Mouse (Mus musculus): ENCODE results near the gene Cntfr. TPM values are rescaled to one million over a fixed set of nuclear protein-coding genes. Genes with fewer than 3 reads are reported as not detected.
"Not testable (repeated sequence)": the region's sequence is repeated elsewhere in the genome, so short reads cannot be mapped to it uniquely, and the experiment has no call there.

Gene Cntfr
- not detected in 2 replicates for total RNA-seq (2014; fragmentation: Nextera tagmentation)
- 0.33 TPM in 1 of 2 replicates, not detected in the other for total RNA-seq (2017)
- polyA plus RNA-seq (2012), result 1.7 and 2.2 TPM in 2 replicates

- not testable (repeated sequence) for DNase-seq (ENCODE audit: low spot score); H3K9me3 ChIP-seq (replicated peaks); ATAC-seq (ENCODE audit: extremely low read depth, insufficient number of reproducible peaks, low FRiP score, poor library complexity, severe bottlenecking); H3K4me1 ChIP-seq (ENCODE audit: insufficient read depth, low read depth, low read length); H3K4me3 ChIP-seq (ENCODE audit: low read depth, low read length); H3K27me3 ChIP-seq (ENCODE audit: insufficient read depth, low read length); H3K36me3 ChIP-seq (replicated peaks)
Measured at GRCm38 (mm10) chr4:41696930-41697841, at the start of gene Cntfr. Gene Cntfr (minus strand): TSS chr4:41697089.

DNA sequence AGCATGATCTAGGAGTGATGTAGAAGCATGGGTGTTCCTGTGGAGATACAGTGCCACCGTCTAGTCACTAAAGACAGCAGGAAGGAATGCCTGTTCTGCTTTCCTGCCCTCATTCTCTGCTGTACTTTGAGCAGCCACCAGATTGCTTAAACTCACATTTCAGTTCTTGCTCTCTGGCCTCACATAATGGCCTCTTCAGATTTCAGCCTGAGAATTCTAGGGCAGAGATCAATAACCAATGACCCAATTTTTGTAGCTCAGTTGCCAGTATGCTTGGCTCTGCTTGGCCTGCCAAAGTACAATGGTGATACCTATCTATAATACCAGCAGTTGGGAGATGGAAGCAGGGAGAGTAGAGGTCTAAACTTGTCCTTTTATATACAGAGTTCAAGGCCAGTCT is 48.1 kb upstream of the Cntfr start:
- peaks cover 22% of the 10 kb centered on the region for H3K27me3 ChIP-seq (ENCODE audit: insufficient read depth, low read length)
- peaks cover 14% of the 10 kb centered on the region for H3K4me1 ChIP-seq (ENCODE audit: insufficient read depth, low read depth, low read length)
- peaks cover 20% of the 10 kb centered on the region for H3K9me3 ChIP-seq (replicated peaks)
- no peak for TF ChIP-seq GATA2 (IDR thresholded peaks at IDR 0.05; ENCODE audit: borderline replicate concordance, low read depth, low read length)
- TF ChIP-seq TAL1 (conservative IDR thresholded peaks at IDR 0.05; ENCODE audit: low read depth, low read length), result no peak
- no peak for TF ChIP-seq POLR2AphosphoS5 (IDR thresholded peaks at IDR 0.05; ENCODE audit: insufficient replicate concordance, low read depth, low read length)
- TF ChIP-seq GATA1 (IDR thresholded peaks at IDR 0.05; ENCODE audit: borderline replicate concordance, low read length), result no peak
- no peak for TF ChIP-seq CTCF (IDR thresholded peaks at IDR 0.05; ENCODE audit: low read depth, low read length)
- ATAC-seq (ENCODE audit: extremely low read depth, insufficient number of reproducible peaks, low FRiP score, poor library complexity, severe bottlenecking), result no peak
- no peaks in the 10 kb centered on the region for H3K36me3 ChIP-seq (replicated peaks)
- no peak overlapping the region for H3K4me3 ChIP-seq (ENCODE audit: low read depth, low read length)
- no peak for DNase-seq (ENCODE audit: low spot score)

DNA sequence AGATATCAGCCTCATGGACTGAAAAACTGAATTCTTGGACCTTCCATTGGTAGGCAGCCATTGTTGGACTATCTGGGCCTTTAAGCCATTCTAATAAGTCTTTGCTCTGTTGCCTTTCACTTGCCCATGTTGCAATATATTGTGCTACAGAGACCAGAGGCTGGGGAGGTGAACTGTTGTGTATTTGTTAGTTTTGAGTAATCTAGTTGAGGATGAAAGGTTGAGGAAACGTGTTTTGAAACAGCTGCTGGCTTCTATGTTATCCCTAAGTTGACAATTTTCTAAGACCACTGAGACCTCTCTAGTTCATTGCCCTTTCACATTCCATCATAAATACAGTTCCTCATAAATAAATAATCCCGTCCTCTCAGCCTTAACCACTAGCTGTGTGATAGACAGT is 47.2 kb upstream of the Cntfr start:
- TF ChIP-seq GATA2 (IDR thresholded peaks at IDR 0.05; ENCODE audit: borderline replicate concordance, low read depth, low read length), result no peak
- no peak for TF ChIP-seq GATA1 (IDR thresholded peaks at IDR 0.05; ENCODE audit: borderline replicate concordance, low read length)
- TF ChIP-seq POLR2AphosphoS5 (IDR thresholded peaks at IDR 0.05; ENCODE audit: insufficient replicate concordance, low read depth, low read length), result no peak
- TF ChIP-seq TAL1 (conservative IDR thresholded peaks at IDR 0.05; ENCODE audit: low read depth, low read length), result no peak
- TF ChIP-seq CTCF (IDR thresholded peaks at IDR 0.05; ENCODE audit: low read depth, low read length), result no peak
- no peak overlapping the region for H3K4me3 ChIP-seq (ENCODE audit: low read depth, low read length)
- peaks cover 8% of the 10 kb centered on the region for H3K36me3 ChIP-seq (replicated peaks)
- no peak for DNase-seq (ENCODE audit: low spot score)
- no peak for ATAC-seq (ENCODE audit: extremely low read depth, insufficient number of reproducible peaks, low FRiP score, poor library complexity, severe bottlenecking)
- peaks cover 20% of the 10 kb centered on the region for H3K9me3 ChIP-seq (replicated peaks)
- H3K4me1 ChIP-seq (ENCODE audit: insufficient read depth, low read depth, low read length), result peaks cover 23% of the 10 kb centered on the region
- peaks cover 20% of the 10 kb centered on the region for H3K27me3 ChIP-seq (ENCODE audit: insufficient read depth, low read length)

GRCm38 (mm10) chr4:41741158-41741560 is 44.3 kb upstream of the Cntfr start:
- ATAC-seq (ENCODE audit: extremely low read depth, insufficient number of reproducible peaks, low FRiP score, poor library complexity, severe bottlenecking), result peak; percentile 89
- TF ChIP-seq GATA2 (IDR thresholded peaks at IDR 0.05; ENCODE audit: borderline replicate concordance, low read depth, low read length) (no peak), GATA1 (IDR thresholded peaks at IDR 0.05; ENCODE audit: borderline replicate concordance, low read length) (no peak), TAL1 (conservative IDR thresholded peaks at IDR 0.05; ENCODE audit: low read depth, low read length) (no peak), CTCF (IDR thresholded peaks at IDR 0.05; ENCODE audit: low read depth, low read length) (no peak), POLR2AphosphoS5 (IDR thresholded peaks at IDR 0.05; ENCODE audit: insufficient replicate concordance, low read depth, low read length) (no peak)

GRCm38 (mm10) chr4:41740380-41741157 is 43.7 kb upstream of the Cntfr start:
- Histone ChIP-seq H3K27me3 (ENCODE audit: insufficient read depth, low read length) (peaks cover 13% of the 10 kb centered on the region), H3K9me3 (replicated peaks) (no peaks in the 10 kb centered on the region; the same call in 1 of the 2 replicates), H3K36me3 (replicated peaks) (peaks cover 24% of the 10 kb centered on the region), H3K4me3 (ENCODE audit: low read depth, low read length) (peak overlapping the region; percentile 89), H3K4me1 (ENCODE audit: insufficient read depth, low read depth, low read length) (peaks cover 38% of the 10 kb centered on the region)
- DNase-seq (ENCODE audit: low spot score), result peak; percentile 67
- ATAC-seq (ENCODE audit: extremely low read depth, insufficient number of reproducible peaks, low FRiP score, poor library complexity, severe bottlenecking), result 0 out of 2 replicates have a peak, but pooled peaks have one; percentile 17
- no peak for TF ChIP-seq TAL1 (conservative IDR thresholded peaks at IDR 0.05; ENCODE audit: low read depth, low read length)
- TF ChIP-seq GATA1 (IDR thresholded peaks at IDR 0.05; ENCODE audit: borderline replicate concordance, low read length), result no peak
- no peak for TF ChIP-seq CTCF (IDR thresholded peaks at IDR 0.05; ENCODE audit: low read depth, low read length)
- TF ChIP-seq GATA2 (IDR thresholded peaks at IDR 0.05; ENCODE audit: borderline replicate concordance, low read depth, low read length), result no peak
- no peak for TF ChIP-seq POLR2AphosphoS5 (IDR thresholded peaks at IDR 0.05; ENCODE audit: insufficient replicate concordance, low read depth, low read length)

More at GRCm38 (mm10) chr4:41741158-41741560, 44.3 kb upstream of the Cntfr start:
- peak; percentile 90 for DNase-seq (ENCODE audit: low spot score)
- H3K4me1 ChIP-seq (ENCODE audit: insufficient read depth, low read depth, low read length), result peaks cover 38% of the 10 kb centered on the region
- H3K36me3 ChIP-seq (replicated peaks), result peaks cover 24% of the 10 kb centered on the region
- H3K9me3 ChIP-seq (replicated peaks), result peaks cover 4% of the 10 kb centered on the region
- H3K4me3 ChIP-seq (ENCODE audit: low read depth, low read length), result peak overlapping the region; percentile 89
- peaks cover 17% of the 10 kb centered on the region for H3K27me3 ChIP-seq (ENCODE audit: insufficient read depth, low read length)

DNA sequence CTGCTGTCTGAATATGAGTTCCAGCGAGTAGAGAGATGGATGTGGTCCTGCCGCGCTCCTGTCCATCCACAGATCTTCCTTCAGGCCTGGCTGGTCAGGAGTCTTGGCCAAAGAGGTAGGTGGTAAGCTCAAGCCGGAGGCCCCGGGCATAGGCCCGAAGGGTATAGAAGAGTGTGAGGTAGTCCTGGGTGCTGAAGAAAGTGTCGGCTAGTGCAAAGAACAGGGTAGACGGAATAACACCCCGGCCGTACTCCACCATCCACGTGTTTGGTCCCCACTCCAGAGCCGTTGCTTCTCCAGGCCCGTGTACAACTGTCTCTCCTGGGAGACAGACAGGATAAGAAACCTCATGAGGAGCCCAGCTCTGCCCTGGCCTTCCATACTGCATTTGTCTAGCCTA is 42.4 kb upstream of the Cntfr start:
- H3K4me3 ChIP-seq (ENCODE audit: low read depth, low read length), result no peak overlapping the region
- TF ChIP-seq GATA2 (IDR thresholded peaks at IDR 0.05; ENCODE audit: borderline replicate concordance, low read depth, low read length) (no peak), GATA1 (IDR thresholded peaks at IDR 0.05; ENCODE audit: borderline replicate concordance, low read length) (no peak), CTCF (IDR thresholded peaks at IDR 0.05; ENCODE audit: low read depth, low read length) (no peak), POLR2AphosphoS5 (IDR thresholded peaks at IDR 0.05; ENCODE audit: insufficient replicate concordance, low read depth, low read length) (no peak), TAL1 (conservative IDR thresholded peaks at IDR 0.05; ENCODE audit: low read depth, low read length) (no peak)
- DNase-seq (ENCODE audit: low spot score), result no peak
- no peaks in the 10 kb centered on the region for H3K9me3 ChIP-seq (replicated peaks)
- peaks cover 24% of the 10 kb centered on the region for H3K36me3 ChIP-seq (replicated peaks)
- no peak for ATAC-seq (ENCODE audit: extremely low read depth, insufficient number of reproducible peaks, low FRiP score, poor library complexity, severe bottlenecking)
- peaks cover 8% of the 10 kb centered on the region for H3K27me3 ChIP-seq (ENCODE audit: insufficient read depth, low read length)
- peaks cover 38% of the 10 kb centered on the region for H3K4me1 ChIP-seq (ENCODE audit: insufficient read depth, low read depth, low read length)
